In the genomic region with DNA sequence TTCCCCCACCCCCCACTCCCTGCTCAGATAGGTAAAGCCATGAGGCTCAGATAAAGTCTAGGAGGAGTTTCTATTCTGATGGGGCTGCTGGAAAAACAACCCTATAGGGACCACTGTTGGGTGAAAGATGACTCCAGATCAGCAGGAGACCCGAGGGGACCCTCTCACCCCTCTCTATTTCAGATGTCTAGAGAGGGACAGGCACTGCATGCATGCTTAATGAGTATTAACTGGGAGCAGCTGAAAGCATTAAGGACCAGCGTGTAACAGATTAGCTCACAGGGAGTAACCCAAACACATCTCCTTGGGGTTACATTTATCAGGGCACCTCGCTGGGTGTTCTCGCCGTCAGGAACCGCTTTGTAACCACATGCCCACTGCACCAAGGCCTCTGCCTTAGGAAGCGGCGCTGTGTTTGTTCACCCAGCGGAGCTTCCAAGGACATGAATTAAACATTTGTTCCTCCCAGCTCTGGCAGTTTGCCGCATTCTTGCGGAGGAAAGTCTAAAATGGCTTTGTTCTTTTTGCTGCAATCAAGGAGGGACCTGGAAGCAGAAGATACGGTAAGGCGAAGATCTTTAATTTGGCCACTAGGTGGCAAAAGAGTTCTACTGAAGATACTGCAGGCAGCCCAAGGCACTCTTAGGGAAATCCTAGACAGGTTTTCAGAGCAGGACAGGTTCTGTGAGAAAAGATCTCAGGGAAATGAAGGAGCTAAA, we compare ENCODE assay signal across 8 mouse cellular contexts.
DNase-seq lines count a peak whose midpoint lies in the region; ATAC-seq and TF ChIP-seq lines count a peak whose summit lies in the region.

No protein-coding gene starts in this region.

- H3K9ac ChIP-seq in liver, embryonic 16.5 days (ENCODE audit: low read depth, low read length): 0 out of 2 replicates have a peak overlapping the region, but pooled peaks have one; percentile 9
- H3K9ac ChIP-seq in neural tube, embryonic 12.5 days: 0 out of 2 replicates have a peak overlapping the region, but pooled peaks have one; percentile 6

- no peaks in the 10 kb centered on the region for H3K9me3 ChIP-seq in E14TG2a.4 (ENCODE audit: low read length)
- no peaks in the 10 kb centered on the region for H3K9me3 ChIP-seq in liver, embryonic 16.5 days (replicated peaks; ENCODE audit: control insufficient read depth, low read length)
- no peaks in the 10 kb centered on the region for H3K9me3 ChIP-seq in neural tube, embryonic 12.5 days

- DNase-seq in c-Kit-negative CD71-positive TER-119-positive erythroid progenitor cells, embryonic 14.5 days (ENCODE audit: low read depth, low spot score): peak; percentile 62
- DNase-seq in fibroblast of lung, adult 2 months (ENCODE audit: low read depth): peak; percentile 56
- DNase-seq in heart, postnatal 10 days: peak; percentile 69 to 78
- peak; percentile 60 for DNase-seq in large intestine, adult 2 months (ENCODE audit: low read depth, low spot score)
- DNase-seq in testis, postnatal 10 days (ENCODE audit: low spot score): peak; percentile 89

- peak overlapping the region; percentile 69 for H3K4me2 ChIP-seq in liver, embryonic 16.5 days (ENCODE audit: low read depth, low read length)
- peak overlapping the region; percentile 58 for H3K4me2 ChIP-seq in neural tube, embryonic 12.5 days (replicated peaks)

- TF ChIP-seq CTCF in E14TG2a.4 (conservative IDR thresholded peaks at IDR 0.05; ENCODE audit: low read length): peak; percentile 59

- ATAC-seq in liver, embryonic 16.5 days (ENCODE audit: low read depth): peak; percentile 63; the same call in 1 of the 2 replicates
- ATAC-seq in neural tube, embryonic 12.5 days (ENCODE audit: low FRiP score, low read depth): peak; percentile 89

- WGBS in large intestine, adult 2 months: 2% methylated on average over 13 of the region's 13 CpGs
- 1% methylated on average over 13 of the region's 13 CpGs for WGBS in liver, embryonic 16.5 days (ENCODE audit: insufficient replicate concordance)
- WGBS in neural tube, embryonic 12.5 days: under 1% methylated on average over 13 of the region's 13 CpGs

- intact Hi-C loops in heart, postnatal 10 days (cut with DNase I): loop anchor here (1.0 to 5.0 kb wide), 3 partner anchors 143 to 618 kb away; no protein-coding TSS in a partner anchor

- H3K4me1 ChIP-seq in E14TG2a.4 (replicated peaks; ENCODE audit: low read depth, low read length): peaks cover 27% of the 10 kb centered on the region
- H3K4me1 ChIP-seq in liver, embryonic 16.5 days (ENCODE audit: control insufficient read depth, low read depth, low read length): peaks cover 9% of the 10 kb centered on the region
- H3K4me1 ChIP-seq in neural tube, embryonic 12.5 days: peaks cover 11% of the 10 kb centered on the region; the same call in 1 of the 2 replicates

- no peak overlapping the region for H3K27ac ChIP-seq in liver, embryonic 16.5 days (ENCODE audit: low read length)
- peak overlapping the region; percentile 57; the same call in 1 of the 2 replicates for H3K27ac ChIP-seq in neural tube, embryonic 12.5 days

- H3K4me3 ChIP-seq in E14TG2a.4 (replicated peaks; ENCODE audit: low read length): peak overlapping the region; percentile 26; the same call in 1 of the 2 replicates
- peak overlapping the region; percentile 50 for H3K4me3 ChIP-seq in liver, embryonic 16.5 days (ENCODE audit: low read depth, low read length)
- 0 out of 2 replicates have a peak overlapping the region, but pooled peaks have one; percentile 18 for H3K4me3 ChIP-seq in neural tube, embryonic 12.5 days

- no peaks in the 10 kb centered on the region for H3K36me3 ChIP-seq in E14TG2a.4 (ENCODE audit: insufficient read depth, low read length)
- no peaks in the 10 kb centered on the region for H3K36me3 ChIP-seq in liver, embryonic 16.5 days (ENCODE audit: control insufficient read depth, insufficient read depth)
- no peaks in the 10 kb centered on the region for H3K36me3 ChIP-seq in neural tube, embryonic 12.5 days

- H3K27me3 ChIP-seq in E14TG2a.4 (ENCODE audit: insufficient read depth, low read length): peaks cover 20% of the 10 kb centered on the region
- no peaks in the 10 kb centered on the region; the same call in 1 of the 2 replicates for H3K27me3 ChIP-seq in liver, embryonic 16.5 days (ENCODE audit: control insufficient read depth, insufficient read depth, low read depth, low read length)
- H3K27me3 ChIP-seq in neural tube, embryonic 12.5 days (replicated peaks): 0 out of 2 replicates have a peak, but pooled peaks cover 6% of the 10 kb centered on the region
